Mouse (Mus musculus) stomach, postnatal 0 days (tissue): ENCODE measurements around the gene Rhebl1.

Source experiments
- CTCF ChIP-seq: IDR thresholded peaks from 2 replicates; pipeline ENCODE4 v1.5.1; 2016; ENCODE audit warnings: antibody characterized with exemption, low read depth, mild to moderate bottlenecking, moderate library complexity
- EP300 ChIP-seq: optimal IDR thresholded peaks from 2 replicates; pipeline ENCODE3; 2016; ENCODE audit warnings: antibody characterized with exemption

GRCm38 (mm10) chr15:98916016-98916415 lies 21.7 kb upstream of the Rhebl1 start:
- TF ChIP-seq CTCF (no peak), EP300 (no peak)
